Mouse (Mus musculus) hematopoietic stem cell, adult 5-6 weeks (primary cell): ENCODE measurements around the gene Trp53i13. TPM values are rescaled to one million over a fixed set of nuclear protein-coding genes. Genes with fewer than 3 reads are reported as not detected.
A peak's percentile ranks its signal among the peaks of the same experiment; 100 is the strongest.

ENCODE experiments used
- ATAC-seq, 2 experiments: fragments of 125-278 bp in 1 of 2; replicated peaks in 1 of 2; 2 replicates each; pipeline ENCODE4 v1.8.0; 2016 to 2017; ENCODE audit warnings: inconsistent platforms in 2 of 2, mild to moderate bottlenecking in 2 of 2, moderate number of reproducible peaks in 2 of 2, low read depth in 1 of 2, moderate TSS enrichment in 1 of 2; ENCODE audit not compliant: low FRiP score in 2 of 2, poor library complexity in 2 of 2, severe bottlenecking in 2 of 2, insufficient read depth in 1 of 2, low TSS enrichment in 1 of 2
- total RNA-seq: library from RNA; stranded (forward); fragments of 172-1452, 232-1000 nt; gene quantifications from 2 replicates; pipeline ENCODE4 v1.2.3, GENCODE M21; 2017

Gene Trp53i13
- total RNA-seq, 1 experiment from 2014 or later = 5.4 TPM

DNA sequence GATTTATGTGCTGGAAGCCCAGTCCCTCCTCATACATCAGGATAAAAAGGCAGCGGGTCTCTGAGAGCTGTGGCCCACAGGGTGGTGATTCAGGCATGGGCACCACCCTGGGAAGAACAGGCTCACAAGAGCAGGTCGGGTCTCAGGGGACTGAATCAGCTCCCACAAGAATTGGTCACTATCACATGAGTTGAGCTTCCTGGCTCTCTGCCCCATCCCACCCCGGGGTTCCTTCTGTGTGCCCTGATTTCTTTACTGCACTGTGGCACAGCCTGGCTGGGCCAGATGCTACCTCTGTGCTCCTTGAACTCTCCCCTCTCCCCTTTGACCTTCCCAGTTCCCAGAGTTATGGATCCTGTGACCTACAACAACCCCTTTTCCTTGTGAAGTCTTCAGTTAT lies 32.7 kb downstream of the Trp53i13 start:
- no peak for ATAC-seq

DNA sequence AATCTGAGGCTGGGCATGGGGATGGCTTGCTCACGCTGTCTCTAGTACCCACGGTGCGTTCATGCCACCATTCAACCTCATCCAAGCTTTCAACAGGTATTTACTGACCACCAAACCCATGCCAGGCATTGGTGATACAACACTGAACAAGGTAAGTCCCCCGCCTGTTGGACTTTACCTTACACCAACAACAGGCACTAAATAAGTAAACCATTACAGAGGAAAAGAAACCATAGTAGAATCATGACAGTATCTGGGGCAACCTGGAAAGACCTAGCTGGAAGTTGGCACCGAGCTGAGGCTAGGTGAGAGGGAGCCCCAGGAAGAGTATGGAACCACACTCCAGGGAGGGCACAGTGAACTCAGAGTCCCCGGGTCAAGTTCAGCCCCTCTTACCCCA lies 38.9 kb downstream of the Trp53i13 start:
- ATAC-seq = no peak

DNA sequence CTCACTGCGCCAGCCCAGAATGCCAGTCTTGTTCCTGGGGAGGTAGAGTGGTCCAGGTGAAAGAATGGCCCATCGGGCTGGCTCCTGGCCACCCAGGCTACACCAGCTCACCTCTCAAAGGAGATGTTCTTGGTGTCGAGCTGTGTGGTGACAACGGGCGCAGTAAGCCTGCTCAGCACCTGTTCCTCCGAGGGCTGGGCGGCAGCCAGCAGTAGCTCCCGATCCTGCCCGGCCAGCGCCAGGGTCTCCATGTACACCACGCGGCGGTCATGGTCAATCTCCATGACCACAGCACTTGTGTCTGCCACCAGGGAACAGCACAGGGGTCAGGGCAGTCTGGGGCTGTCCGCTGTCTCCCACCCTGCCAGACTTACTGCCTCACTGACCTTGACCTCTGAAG lies 39.6 kb downstream of the Trp53i13 start:
- no peak for ATAC-seq

DNA sequence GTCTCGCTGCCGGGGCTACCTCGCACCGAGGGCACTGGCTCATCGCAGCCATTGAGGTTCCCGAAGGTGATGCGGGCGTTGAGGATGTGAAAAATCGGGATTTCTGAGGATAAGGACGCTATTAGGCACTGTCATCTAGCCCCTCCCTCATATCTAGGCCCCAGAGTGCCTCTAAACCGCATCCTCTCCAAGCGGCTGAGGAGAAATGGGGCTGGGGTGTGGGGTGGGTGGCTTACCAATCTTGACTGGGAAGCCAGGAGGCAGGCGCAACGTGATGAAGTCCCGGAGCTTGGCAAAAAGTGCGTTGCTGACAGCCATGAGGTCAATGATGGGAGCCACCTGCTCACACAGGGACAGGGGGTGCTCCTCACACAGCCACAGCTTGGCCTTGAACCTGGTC lies 43.0 kb downstream of the Trp53i13 start:
- no peak for ATAC-seq

DNA sequence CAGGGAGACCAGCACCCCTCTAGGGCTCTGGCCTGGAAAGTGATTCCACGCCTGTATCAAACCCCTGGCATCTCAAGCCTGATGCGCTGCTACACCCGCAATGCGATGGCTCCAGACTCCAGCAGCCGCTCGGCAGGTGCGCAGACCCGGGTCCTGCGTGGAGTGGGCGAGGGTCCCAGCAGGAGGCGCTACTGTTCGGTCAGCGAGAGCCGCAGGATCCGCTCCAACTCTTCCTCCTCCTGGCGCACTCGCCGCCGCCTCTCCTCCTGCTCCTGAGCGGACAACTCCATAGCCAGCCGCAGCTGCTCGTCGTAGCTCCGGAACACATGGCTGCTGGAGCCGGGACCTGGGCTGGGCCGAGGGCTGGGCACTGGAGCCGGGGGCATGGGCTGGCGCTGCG lies 44.4 kb downstream of the Trp53i13 start:
- no peak for ATAC-seq

DNA sequence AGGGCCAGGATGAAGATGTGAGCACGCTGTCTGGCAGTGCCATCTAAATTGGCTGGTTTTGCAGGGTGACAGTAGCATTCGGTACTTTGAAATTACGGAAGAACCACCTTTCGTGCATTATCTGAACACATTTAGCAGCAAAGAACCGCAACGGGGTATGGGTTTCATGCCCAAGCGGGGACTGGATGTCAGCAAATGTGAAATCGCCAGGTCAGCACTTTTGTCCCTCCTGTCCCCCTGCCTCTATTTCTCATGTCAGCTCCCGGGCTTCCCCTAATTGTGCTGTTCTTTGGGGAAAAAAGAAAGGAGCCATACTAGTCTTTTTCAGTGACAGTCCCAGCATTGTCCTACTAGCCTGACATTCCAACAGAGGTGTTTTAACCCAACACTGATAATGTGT lies 47.4 kb downstream of the Trp53i13 start:
- ATAC-seq = no peak

DNA sequence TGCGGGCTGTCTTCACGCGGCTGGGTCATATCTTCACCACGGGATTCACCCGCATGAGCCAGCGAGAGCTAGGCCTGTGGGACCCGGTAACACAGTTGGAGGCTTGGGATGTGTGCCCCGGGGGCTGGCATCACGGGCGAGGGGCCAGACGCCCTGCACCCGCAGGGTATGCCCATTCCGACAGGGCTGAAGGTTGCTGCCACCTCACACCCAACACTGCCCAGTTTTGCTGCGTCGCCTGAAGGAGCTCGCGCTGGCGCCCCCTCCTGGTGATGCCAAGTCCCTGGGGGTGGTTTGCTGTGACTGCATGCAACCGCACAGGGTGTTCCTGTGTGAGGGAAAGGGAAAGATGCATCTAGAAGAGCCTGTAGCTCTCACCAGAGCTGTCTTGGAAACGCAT lies 48.0 kb downstream of the Trp53i13 start:
- peak; percentile 72 to 80 for ATAC-seq

DNA sequence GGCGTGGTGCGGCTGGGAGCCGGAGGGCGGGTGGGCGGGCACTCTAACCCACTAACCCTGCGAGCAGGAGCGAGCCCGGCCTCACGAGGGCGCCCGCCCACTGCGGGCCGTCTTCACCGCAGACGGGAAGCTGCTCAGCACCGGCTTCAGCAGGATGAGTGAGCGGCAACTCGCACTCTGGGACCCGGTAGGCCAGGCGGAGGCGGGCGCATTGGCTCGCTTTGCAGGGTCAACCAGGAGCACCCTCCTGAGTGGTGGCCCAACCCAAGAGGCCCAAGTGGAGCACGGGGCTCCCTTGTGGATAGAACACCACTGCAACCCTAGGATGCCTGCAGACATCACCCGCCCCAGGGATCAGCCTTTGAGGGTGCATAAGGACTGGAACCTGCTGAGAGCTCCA lies 48.6 kb downstream of the Trp53i13 start:
- ATAC-seq = peak; percentile 67 to 70; a peak in 3 of 4 replicates

DNA sequence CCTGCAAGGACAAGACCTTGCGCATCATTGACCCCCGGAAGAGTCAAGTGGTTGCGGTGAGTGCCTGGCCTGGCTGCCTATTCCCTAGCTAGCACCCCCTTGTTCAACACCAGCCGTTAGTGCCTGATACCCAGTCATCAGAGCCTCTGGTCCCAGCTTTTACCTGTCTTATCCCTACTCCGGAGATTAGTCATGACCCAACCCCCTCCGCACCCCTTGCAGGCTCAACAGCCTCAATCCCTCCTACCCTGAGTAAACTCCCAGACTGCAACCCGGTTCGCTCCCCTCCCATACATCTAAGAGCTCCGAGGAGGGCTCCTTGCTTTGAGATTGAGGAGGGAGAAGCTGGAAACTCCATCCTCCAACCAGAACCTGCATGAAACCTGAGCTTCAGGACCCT lies 49.2 kb downstream of the Trp53i13 start:
- no peak for ATAC-seq

DNA sequence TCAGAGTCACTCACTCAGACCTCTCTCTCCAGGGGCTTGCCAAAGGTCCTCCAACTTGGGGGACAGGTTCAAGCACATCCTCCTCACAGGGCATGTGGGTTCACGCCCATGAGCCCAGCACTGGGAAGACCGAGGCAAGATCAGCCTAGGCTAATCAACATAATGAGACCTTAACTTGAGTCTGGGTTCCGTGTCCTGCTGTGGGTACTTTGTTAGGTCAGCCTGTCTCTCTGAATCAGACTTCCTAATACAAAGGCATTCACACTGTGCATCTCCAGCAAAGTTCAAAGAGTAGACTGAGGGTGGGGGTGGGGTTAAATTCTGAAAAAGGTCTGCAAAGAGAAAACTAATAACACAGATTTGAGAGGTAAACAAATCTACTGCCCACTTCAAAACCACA lies 50.7 kb downstream of the Trp53i13 start:
- no peak for ATAC-seq

DNA sequence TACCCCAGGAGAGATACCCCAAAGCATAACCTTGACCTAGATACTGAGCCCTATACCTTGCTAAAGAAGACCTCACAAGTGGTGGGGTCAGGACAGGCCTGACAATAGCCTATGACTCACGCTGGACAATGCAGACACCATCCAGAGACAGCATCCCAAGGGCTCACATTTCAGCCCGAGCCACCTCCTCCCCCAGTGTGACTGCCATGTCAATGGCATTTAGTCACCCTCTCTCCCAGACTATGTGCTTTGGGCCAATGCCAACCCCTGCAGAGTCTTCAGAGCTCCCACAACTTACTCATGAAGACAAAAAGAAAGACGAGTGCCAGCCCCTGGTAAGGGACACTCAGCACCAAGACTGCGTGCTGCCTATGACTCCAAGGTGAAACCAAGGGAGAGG lies 51.1 kb downstream of the Trp53i13 start:
- ATAC-seq = no peak

DNA sequence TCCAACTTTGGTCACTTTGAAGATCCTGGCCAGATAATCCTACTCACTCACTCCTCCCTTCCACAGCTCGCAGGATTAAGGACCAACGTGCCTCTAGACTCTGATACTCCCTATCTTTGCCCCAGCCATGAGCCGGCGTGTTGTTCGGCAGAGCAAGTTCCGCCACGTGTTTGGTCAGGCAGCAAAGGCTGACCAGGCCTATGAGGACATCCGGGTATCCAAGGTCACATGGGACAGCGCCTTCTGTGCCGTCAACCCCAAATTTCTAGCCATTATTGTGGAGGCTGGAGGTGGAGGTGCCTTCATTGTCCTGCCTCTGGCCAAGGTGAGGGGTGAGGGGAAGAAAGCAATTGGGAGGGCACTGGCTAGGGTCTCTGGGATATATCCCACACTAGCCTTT lies 52.0 kb downstream of the Trp53i13 start:
- ATAC-seq = no peak

DNA sequence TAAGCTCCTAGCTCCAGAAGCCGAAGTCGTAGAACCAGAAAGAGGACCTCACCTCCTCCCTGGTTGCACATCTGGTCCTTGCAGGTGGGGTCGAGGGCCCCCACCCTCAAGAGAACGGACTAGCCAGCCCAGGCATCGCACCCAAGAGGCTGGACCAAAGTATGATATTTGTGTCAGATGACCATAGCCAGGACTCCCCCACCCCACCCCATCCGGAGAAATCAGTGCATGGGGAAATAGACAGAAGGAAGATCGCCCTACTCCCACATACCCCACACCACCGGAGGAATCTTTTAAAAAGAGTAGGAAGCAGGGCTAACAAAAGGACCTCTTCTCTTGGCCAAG lies 52.7 kb downstream of the Trp53i13 start:
- ATAC-seq = no peak

DNA sequence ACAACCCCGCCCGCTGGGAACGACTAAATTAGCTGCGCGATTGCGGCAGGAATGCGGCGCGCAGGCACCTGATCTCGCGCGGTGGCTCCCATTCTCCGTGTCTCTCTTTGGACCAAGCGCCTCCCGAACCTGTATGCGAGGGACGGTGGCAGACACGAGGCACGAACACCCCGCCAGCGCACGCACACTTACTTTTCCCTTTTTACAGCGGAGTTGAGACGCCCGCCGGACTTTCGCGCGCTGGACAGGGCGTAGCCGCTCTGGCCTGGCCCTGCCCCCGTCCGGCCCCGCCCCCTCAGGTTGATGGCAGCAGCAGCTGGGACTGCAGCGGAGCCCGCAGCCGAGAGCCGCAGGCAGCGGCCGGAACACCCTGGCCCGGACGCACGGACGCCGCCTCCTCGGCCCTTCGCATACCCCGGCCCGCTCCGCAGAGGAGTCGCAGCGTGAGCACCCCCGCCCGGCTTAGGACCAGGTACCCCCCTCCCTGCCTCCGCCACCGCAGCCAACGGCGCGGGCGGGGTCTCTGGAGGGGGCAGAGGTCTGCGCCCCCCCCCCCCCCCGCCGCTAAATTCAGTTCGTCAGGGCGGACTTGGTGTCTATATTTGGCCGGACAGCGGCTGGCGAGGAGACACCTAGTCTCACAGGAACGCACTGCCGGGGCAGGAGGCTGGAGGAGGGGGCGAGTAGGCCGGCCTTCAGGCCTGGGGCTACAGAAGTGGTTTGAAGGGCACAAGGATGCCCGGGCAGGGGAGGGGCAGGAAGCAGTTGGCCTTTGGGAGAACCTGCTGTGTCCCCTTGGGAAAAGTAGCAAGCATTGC lies 53.3 kb downstream of the Trp53i13 start, which contains the start of gene Coro6:
TSS of gene Coro6 (plus strand) at position 129 of the 818 bp plus-strand sequence.
- ATAC-seq = peak in 1 of 2 experiments; percentile 26; a peak in 1 of 4 replicates

DNA sequence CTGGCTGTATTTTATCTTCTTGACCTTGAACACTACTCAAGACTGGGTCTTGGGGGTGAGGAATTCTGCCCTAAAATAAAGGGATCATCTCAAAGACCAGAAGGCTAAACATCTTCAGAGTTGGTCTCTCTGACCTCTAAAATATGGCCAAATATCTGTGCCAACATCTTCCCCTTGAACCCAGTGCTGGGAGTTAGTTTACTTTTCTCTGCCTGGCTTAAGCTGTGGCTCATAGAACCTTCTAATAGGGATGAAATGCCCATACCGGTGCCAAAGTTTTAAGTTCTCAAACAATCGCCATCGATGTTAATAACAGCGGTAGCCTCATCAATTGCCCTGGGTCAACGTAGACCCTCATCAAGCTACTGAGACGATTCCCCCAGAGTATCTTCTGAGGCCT lies 53.9 kb downstream of the Trp53i13 start:
- ATAC-seq = no peak

Other genes starting within 250 kb of the Trp53i13 start
- gene Coro6, start 53.6 kb downstream of the Trp53i13 start, total RNA-seq = not detected in 2 replicates
- 8.1 and 13.2 TPM in 2 replicates for gene Ankrd13b, start 26.3 kb downstream of the Trp53i13 start, total RNA-seq
- gene Git1, start 22.4 kb downstream of the Trp53i13 start, total RNA-seq = 22.1 and 24.1 TPM in 2 replicates
- 12.3 and 19.1 TPM in 2 replicates for gene Abhd15, start 859 bp downstream of the Trp53i13 start, total RNA-seq
- 0.55 and 2.4 TPM in 2 replicates for gene Gm10392, start 3.2 kb upstream of the Trp53i13 start, total RNA-seq
- 56.6 and 65.5 TPM in 2 replicates for gene Taok1, start 91.8 kb upstream of the Trp53i13 start, total RNA-seq
- 104 and 109 TPM in 2 replicates for gene Nufip2, start 170.2 kb upstream of the Trp53i13 start, total RNA-seq
- not detected in 2 replicates for gene Cryba1, start 209.3 kb upstream of the Trp53i13 start, total RNA-seq
- 97.7 and 133 TPM in 2 replicates for gene Myo18a, start 247.3 kb upstream of the Trp53i13 start, total RNA-seq